Mouse (Mus musculus) MEL (cell line): ENCODE results near the gene Serpinb3a. TPM values are rescaled to one million over a fixed set of nuclear protein-coding genes. Genes with fewer than 3 reads are reported as not detected.

Source experiments
- DNase-seq: peaks from one replicate; pipeline ENCODE4 v3.0.0; 2011; ENCODE audit warnings: low read depth, low spot score
- H3K27ac ChIP-seq: 2 replicates; pipeline ENCODE4 v1.5.1; 2012; ENCODE audit warnings: low read depth, mild to moderate bottlenecking, control low read depth, low read length, moderate library complexity; ENCODE audit not compliant: control insufficient read depth
- H3K27me3 ChIP-seq, 2 experiments: fragments of 150-350 bp in 1 of 2; sonication (generic) in 1 of 2; 2 replicates each; pipeline ENCODE4 v1.6.1; 2012; ENCODE audit warnings: low read length in 2 of 2, mild to moderate bottlenecking in 2 of 2, improper control_type of control experiment in 1 of 2, moderate library complexity in 1 of 2; ENCODE audit not compliant: insufficient read depth in 2 of 2, control insufficient read depth in 1 of 2
- H3K36me3 ChIP-seq, 2 experiments: 2 replicates each; pipeline ENCODE4 v1.6.1; 2012 to 2014; ENCODE audit warnings: low read length in 2 of 2, improper control_type of control experiment in 1 of 2, inconsistent platforms in 1 of 2, mild to moderate bottlenecking in 1 of 2; ENCODE audit not compliant: insufficient read depth in 2 of 2, control insufficient read depth in 1 of 2
- H3K4me1 ChIP-seq, 2 experiments: fragments of 150-350 bp in 1 of 2; sonication (generic) in 1 of 2; 2 replicates each; pipeline ENCODE4 v1.6.1; 2012; ENCODE audit warnings: low read length in 2 of 2, improper control_type of control experiment in 1 of 2, mild to moderate bottlenecking in 1 of 2; ENCODE audit not compliant: insufficient read depth in 2 of 2, control insufficient read depth in 1 of 2
- H3K4me3 ChIP-seq, 2 experiments: fragments of 150-350 bp in 1 of 2; sonication (generic) in 1 of 2; 2 replicates each; pipeline ENCODE4 v1.5.1; 2012; ENCODE audit warnings: low read depth in 2 of 2, low read length in 2 of 2, mild to moderate bottlenecking in 2 of 2, moderate library complexity in 2 of 2, control low read depth in 1 of 2, improper control_type of control experiment in 1 of 2; ENCODE audit not compliant: control insufficient read depth in 1 of 2, insufficient read depth in 1 of 2
- H3K79me2 ChIP-seq: 2 replicates; pipeline ENCODE4 v1.6.1; 2012; ENCODE audit warnings: mild to moderate bottlenecking, low read length, moderate library complexity; ENCODE audit not compliant: control insufficient read depth, poor library complexity, insufficient read depth
- H3K9ac ChIP-seq: 2 replicates; pipeline ENCODE4 v1.6.1; 2012; ENCODE audit warnings: low read depth, mild to moderate bottlenecking, control low read depth, low read length, moderate library complexity; ENCODE audit not compliant: control insufficient read depth, poor library complexity, severe bottlenecking
- H3K9me3 ChIP-seq: fragments of 150-350 bp; sonication (generic); replicated peaks from 2 replicates; pipeline ENCODE4 v1.6.1; 2012; ENCODE audit warnings: mild to moderate bottlenecking, low read length, improper control_type of control experiment, moderate library complexity; ENCODE audit not compliant: insufficient read depth
- BHLHE40 ChIP-seq: IDR thresholded peaks from 2 replicates; pipeline ENCODE4 v1.6.1; 2012; ENCODE audit warnings: low read depth, mild to moderate bottlenecking, inconsistent platforms, low read length, improper control_type of control experiment, borderline replicate concordance
- CTCF ChIP-seq, 3 experiments: IDR thresholded peaks in 2 of 3; conservative IDR thresholded peaks in 1 of 3; 2 replicates each; pipeline ENCODE4 v1.5.1; 2011 to 2012; ENCODE audit warnings: low read length in 3 of 3, low read depth in 2 of 3, mild to moderate bottlenecking in 2 of 3, improper control_type of control experiment in 1 of 3, inconsistent platforms in 1 of 3, mixed read lengths in 1 of 3, moderate library complexity in 1 of 3; ENCODE audit not compliant: control insufficient read depth in 1 of 3, insufficient read depth in 1 of 3, poor library complexity in 1 of 3, severe bottlenecking in 1 of 3
- ELF1 ChIP-seq: IDR thresholded peaks from 2 replicates; pipeline ENCODE4 v1.6.1; 2014; ENCODE audit warnings: low read depth, mild to moderate bottlenecking, inconsistent platforms, low read length, improper control_type of control experiment, moderate library complexity
- GABPA ChIP-seq: IDR thresholded peaks from 2 replicates; pipeline ENCODE4 v1.6.1; 2012; ENCODE audit warnings: low read depth, mild to moderate bottlenecking, inconsistent platforms, low read length, improper control_type of control experiment, moderate library complexity
- GATA1 ChIP-seq: IDR thresholded peaks from 2 replicates; pipeline ENCODE4 v1.6.1; 2011; ENCODE audit warnings: low read depth, low read length, improper control_type of control experiment
- JUND ChIP-seq: IDR thresholded peaks from 2 replicates; pipeline ENCODE4 v1.6.1; 2011; ENCODE audit warnings: low read depth, mild to moderate bottlenecking, improper control_type of control experiment, low read length
- MAX ChIP-seq: IDR thresholded peaks from 2 replicates; pipeline ENCODE4 v1.6.1; 2011; ENCODE audit warnings: low read length, improper control_type of control experiment
- MAZ ChIP-seq: IDR thresholded peaks from 2 replicates; pipeline ENCODE4 v1.6.1; 2012; ENCODE audit warnings: low read depth, mild to moderate bottlenecking, inconsistent platforms, low read length, improper control_type of control experiment
- MXI1 ChIP-seq: IDR thresholded peaks from 2 replicates; pipeline ENCODE4 v1.6.1; 2011; ENCODE audit warnings: mild to moderate bottlenecking, low read depth, low read length, improper control_type of control experiment
- MYB ChIP-seq: IDR thresholded peaks from 2 replicates; pipeline ENCODE4 v1.6.1; 2011; ENCODE audit warnings: mild to moderate bottlenecking, low read depth, low read length, improper control_type of control experiment
- MYC ChIP-seq: IDR thresholded peaks from 2 replicates; pipeline ENCODE4 v1.6.1; 2011; ENCODE audit warnings: low read depth, mild to moderate bottlenecking, low read length, improper control_type of control experiment, moderate library complexity
- NRF1 ChIP-seq: IDR thresholded peaks from 2 replicates; pipeline ENCODE4 v1.6.1; 2014; ENCODE audit warnings: low read depth, mild to moderate bottlenecking, inconsistent platforms, low read length, improper control_type of control experiment, moderate library complexity; ENCODE audit not compliant: poor library complexity, insufficient read depth, severe bottlenecking
- POLR2A ChIP-seq, 2 experiments: IDR thresholded peaks; 2 replicates each; pipeline ENCODE4 v1.6.1; 2011 to 2012; ENCODE audit warnings: low read length in 2 of 2, mild to moderate bottlenecking in 2 of 2, control low read depth in 1 of 2, improper control_type of control experiment in 1 of 2, low read depth in 1 of 2, moderate library complexity in 1 of 2; ENCODE audit not compliant: control insufficient read depth in 1 of 2, insufficient read depth in 1 of 2, poor library complexity in 1 of 2
- POLR2AphosphoS2 ChIP-seq: IDR thresholded peaks from 2 replicates; pipeline ENCODE4 v1.6.1; 2011; ENCODE audit warnings: low read length, improper control_type of control experiment
- RCOR1 ChIP-seq: IDR thresholded peaks from 2 replicates; pipeline ENCODE4 v1.6.1; 2012; ENCODE audit warnings: low read depth, mild to moderate bottlenecking, inconsistent platforms, low read length, improper control_type of control experiment
- SMC3 ChIP-seq: IDR thresholded peaks from 2 replicates; pipeline ENCODE4 v1.6.1; 2011; ENCODE audit warnings: low read depth, low read length, improper control_type of control experiment
- TBP ChIP-seq: IDR thresholded peaks from 2 replicates; pipeline ENCODE4 v1.8.0; 2011; ENCODE audit warnings: low read depth, low read length, improper control_type of control experiment
- USF1 ChIP-seq: IDR thresholded peaks from 2 replicates; pipeline ENCODE4 v1.6.1; 2014; ENCODE audit warnings: low read depth, mild to moderate bottlenecking, inconsistent platforms, low read length, improper control_type of control experiment, moderate library complexity
- USF2 ChIP-seq, 2 experiments: IDR thresholded peaks; 2 replicates each; pipeline ENCODE4 v1.6.1; 2011 to 2012; ENCODE audit warnings: improper control_type of control experiment in 2 of 2, low read length in 2 of 2, borderline replicate concordance in 1 of 2, inconsistent platforms in 1 of 2, low read depth in 1 of 2, mild to moderate bottlenecking in 1 of 2; ENCODE audit not compliant: insufficient read depth in 1 of 2
- ZNF384 ChIP-seq: IDR thresholded peaks from 2 replicates; pipeline ENCODE4 v1.6.1; 2012; ENCODE audit warnings: low read depth, mild to moderate bottlenecking, inconsistent platforms, low read length, improper control_type of control experiment
- polyA plus RNA-seq, 2 experiments: library from polyadenylated mRNA; stranded (reverse) in 1 of 2; unstranded in 1 of 2; fragments of >175 nt in 1 of 2; fragments of >200 nt in 1 of 2; gene quantifications; 2 replicates each; pipeline versions ENCODE4 v1.2.1 to v1.2.4; 2012; ENCODE audit warnings: low replicate concordance in 2 of 2, low read depth in 1 of 2; ENCODE audit not compliant: insufficient read length in 2 of 2, insufficient read depth in 1 of 2, missing spikeins in 1 of 2
- total RNA-seq: library from RNA; depleted of rRNA; stranded (reverse); fragments of 300-350 nt; gene quantifications from 2 replicates; pipeline ENCODE4 v1.2.3, GENCODE M21; 2012

Serpinb3a gene
- total and polyA plus RNA-seq, 3 experiments = not detected

DNA sequence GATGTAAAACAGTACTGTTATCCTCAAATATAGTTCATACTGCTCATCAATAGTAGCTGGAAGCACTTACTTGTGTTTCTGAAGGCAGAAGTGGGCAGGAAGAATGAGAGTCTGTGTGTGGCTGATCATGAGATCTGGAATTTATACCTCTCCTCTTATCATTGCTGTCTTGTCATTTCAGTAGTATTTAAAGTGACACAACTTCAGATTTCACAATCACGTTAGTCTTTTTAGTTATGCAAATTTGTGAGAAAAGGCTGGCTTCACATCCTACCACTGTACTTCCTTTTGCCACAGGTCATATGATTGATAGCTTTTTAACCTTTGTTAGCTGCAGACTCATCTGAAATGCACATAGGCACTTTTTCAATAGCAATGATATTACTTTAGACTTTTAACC, 26.2 kb downstream of the Serpinb3a start:
- no peak for DNase-seq

DNA sequence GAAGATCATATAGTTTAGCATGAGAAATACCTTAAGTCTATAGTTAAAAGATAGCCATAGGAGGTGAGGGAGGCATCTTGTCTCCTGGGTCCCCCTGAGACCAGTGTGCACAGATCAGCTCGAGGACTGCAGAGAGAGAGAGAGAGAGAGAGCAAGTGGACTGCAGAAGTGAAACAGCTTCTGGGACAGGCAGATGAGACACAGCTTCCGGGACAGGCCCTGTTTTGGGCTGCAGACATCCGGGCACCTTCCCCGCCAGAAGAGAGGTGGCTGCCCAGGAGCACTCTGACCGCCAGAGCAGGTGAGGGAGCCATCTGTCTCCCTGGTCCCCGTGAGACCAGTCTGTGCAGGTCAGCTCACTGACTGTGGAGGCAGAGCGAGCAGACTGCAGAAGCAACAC, 36.9 kb downstream of the Serpinb3a start:
- Histone ChIP-seq H3K27ac (no peak overlapping the region), H3K9me3 (no peaks in the 10 kb centered on the region), H3K79me2 (no peaks in the 10 kb centered on the region), H3K4me1 (no peaks in the 10 kb centered on the region), H3K36me3 (no peaks in the 10 kb centered on the region), H3K27me3 (no peaks in the 10 kb centered on the region), H3K9ac (no peak overlapping the region), H3K4me3 (no peak overlapping the region)
- no peak for DNase-seq
- no peak for TF ChIP-seq NRF1
- TF ChIP-seq POLR2A (IDR thresholded peaks at IDR 0.05; ENCODE audit: control insufficient read depth in 1 of 2, insufficient read depth in 1 of 2, low read depth in 1 of 2, low read length in 2 of 2, poor library complexity in 1 of 2) = no peak
- TF ChIP-seq MYB = no peak
- TF ChIP-seq USF2 (IDR thresholded peaks at IDR 0.05; ENCODE audit: borderline replicate concordance in 1 of 2, insufficient read depth in 1 of 2, low read depth in 1 of 2, low read length in 2 of 2) = no peak
- no peak for TF ChIP-seq GABPA
- TF ChIP-seq JUND = no peak
- TF ChIP-seq RCOR1 = no peak
- no peak for TF ChIP-seq POLR2AphosphoS2
- no peak for TF ChIP-seq CTCF (IDR thresholded peaks at IDR 0.05 in 2 of 3, conservative IDR thresholded peaks at IDR 0.05 in 1 of 3; ENCODE audit: control insufficient read depth in 1 of 3, insufficient read depth in 1 of 3, low read depth in 2 of 3, low read length in 3 of 3, poor library complexity in 1 of 3, severe bottlenecking in 1 of 3)
- TF ChIP-seq ELF1 = no peak
- TF ChIP-seq MXI1 = no peak
- no peak for TF ChIP-seq USF1
- no peak for TF ChIP-seq MYC
- TF ChIP-seq SMC3 = no peak
- no peak for TF ChIP-seq TBP
- TF ChIP-seq GATA1 = no peak
- no peak for TF ChIP-seq BHLHE40
- no peak for TF ChIP-seq ZNF384
- TF ChIP-seq MAZ = no peak

More for the DNA sequence above, 26.2 kb downstream of the Serpinb3a start:
- H3K4me1 ChIP-seq = no peaks in the 10 kb centered on the region
- H3K36me3 ChIP-seq = no peaks in the 10 kb centered on the region
- H3K27ac ChIP-seq = no peak overlapping the region
- H3K79me2 ChIP-seq = no peaks in the 10 kb centered on the region
- TF ChIP-seq MAX = no peak
- TF ChIP-seq ELF1 = no peak
- no peaks in the 10 kb centered on the region for H3K27me3 ChIP-seq
- no peak overlapping the region for H3K4me3 ChIP-seq
- no peak overlapping the region for H3K9ac ChIP-seq
- H3K9me3 ChIP-seq = no peaks in the 10 kb centered on the region
